Mouse (Mus musculus) limb, embryonic 12.5 days (tissue): ENCODE data around the gene Npas2. TPM values are rescaled to one million over a fixed set of nuclear protein-coding genes. Genes with fewer than 3 reads are reported as not detected.
A peak's percentile ranks its signal among the peaks of the same experiment; 100 is the strongest.

Experiments
- ATAC-seq: fragments of 200-750 bp; cut with Nextera tagmentation; 2 replicates; pipeline ENCODE4 v1.8.0; 2017; ENCODE audit warnings: low read depth, moderate TSS enrichment; ENCODE audit not compliant: insufficient number of reproducible peaks, insufficient read depth, low FRiP score, low TSS enrichment
- H3K27ac ChIP-seq: fragments of 300-500 bp; sonication (generic); 2 replicates; pipeline ENCODE4 v1.5.1; 2016; ENCODE audit warnings: mild to moderate bottlenecking, moderate library complexity
- H3K27me3 ChIP-seq: fragments of 300-500 bp; sonication (generic); 2 replicates; pipeline ENCODE4 v1.6.1; 2016; ENCODE audit warnings: mild to moderate bottlenecking, moderate library complexity
- H3K36me3 ChIP-seq: fragments of 300-500 bp; sonication (generic); 2 replicates; pipeline ENCODE4 v1.6.1; 2016; ENCODE audit warnings: mild to moderate bottlenecking, moderate library complexity
- H3K4me1 ChIP-seq: fragments of 300-500 bp; sonication (generic); replicated peaks from 2 replicates; pipeline ENCODE4 v1.6.1; 2016
- H3K4me2 ChIP-seq: fragments of 300-500 bp; sonication (generic); 2 replicates; pipeline ENCODE4 v1.6.1; 2016; ENCODE audit warnings: mild to moderate bottlenecking, moderate library complexity
- H3K4me3 ChIP-seq: fragments of 300-500 bp; sonication (generic); replicated peaks from 2 replicates; pipeline ENCODE4 v1.5.1; 2016; ENCODE audit warnings: mild to moderate bottlenecking
- H3K9ac ChIP-seq: fragments of 300-500 bp; sonication (generic); replicated peaks from 2 replicates; pipeline ENCODE4 v1.6.1; 2016; ENCODE audit warnings: mild to moderate bottlenecking, moderate library complexity
- H3K9me3 ChIP-seq: fragments of 300-500 bp; sonication (generic); 2 replicates; pipeline ENCODE4 v1.6.1; 2016; ENCODE audit warnings: mild to moderate bottlenecking, moderate library complexity
- WGBS: fragments of 180-500 bp; shearing (Covaris S2); methylation state at CpG from one replicate; pipeline ENCODE4 v1.1.7; 2016; 5-methylcytosine and 5-hydroxymethylcytosine counted together
- polyA plus RNA-seq: library from polyadenylated mRNA; unstranded; fragments of >200 nt; fragmentation: Nextera tagmentation; extraction: Ambion mirVana; gene quantifications from 2 replicates; pipeline ENCODE4 v1.2.1, GENCODE M21; 2016

The Npas2 gene
- polyA plus RNA-seq = 0.19 and 0.29 TPM in 2 replicates

DNA sequence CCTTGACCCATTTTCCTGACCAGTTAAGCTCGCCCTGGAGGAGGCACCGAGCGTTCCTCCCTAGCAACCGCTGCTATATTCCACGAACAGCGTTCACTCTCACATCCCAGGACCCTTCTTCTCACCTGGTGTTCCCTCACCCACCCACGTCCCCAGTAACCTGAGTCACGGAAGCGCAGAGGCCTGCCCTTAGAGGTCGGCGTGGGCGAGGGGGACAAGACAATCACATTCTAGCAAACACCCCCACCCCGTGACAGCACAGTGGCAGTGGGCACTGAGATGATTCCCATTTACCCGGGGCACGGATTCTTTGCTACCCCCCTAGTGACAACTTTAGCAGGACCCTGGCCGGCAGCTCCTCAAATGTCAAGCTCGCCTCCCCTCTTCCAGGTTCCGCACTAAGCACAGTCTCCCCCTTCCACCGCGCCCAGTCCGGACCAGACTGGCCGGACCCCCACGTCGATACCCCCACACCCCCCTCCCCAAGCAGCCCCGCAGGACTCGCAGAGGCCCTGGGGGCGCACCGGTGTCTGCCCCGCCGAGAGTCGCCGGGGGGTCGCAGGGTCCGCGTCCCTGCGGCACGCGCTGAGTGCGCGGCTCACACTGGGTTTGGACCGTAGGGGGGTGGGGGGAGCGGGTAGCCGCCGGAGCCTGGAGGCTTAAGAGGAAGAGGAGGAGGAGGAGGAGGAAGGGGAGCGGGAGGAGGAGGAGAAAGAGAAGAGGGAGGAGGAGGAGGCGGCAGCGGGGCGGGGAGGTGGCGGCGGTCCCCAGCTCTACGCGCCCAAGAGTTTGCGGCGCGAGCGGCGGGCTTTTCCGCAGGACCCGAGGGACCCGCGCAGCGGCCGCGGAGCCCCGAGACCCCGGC, at the start of gene Npas2:
TSS of gene Npas2 (plus strand) at position 735 of the 865 bp plus-strand sequence.
- peaks cover 64% of the 10 kb centered on the region for H3K27me3 ChIP-seq
- H3K4me1 ChIP-seq = peaks cover 19% of the 10 kb centered on the region
- peak within 1 kb of the TSS; percentile 67 for H3K9ac ChIP-seq
- no peaks in the 10 kb centered on the region for H3K9me3 ChIP-seq
- H3K4me2 ChIP-seq = peak within 1 kb of the TSS; percentile 100
- 2% methylated on average over 46 of the region's 66 CpGs for WGBS
- H3K36me3 ChIP-seq = no peaks in the 10 kb centered on the region
- H3K4me3 ChIP-seq = peak within 1 kb of the TSS; percentile 79
- peak; percentile 58; the same call in 1 of the 2 replicates for ATAC-seq
- H3K27ac ChIP-seq = no peak within 1 kb of the TSS

DNA sequence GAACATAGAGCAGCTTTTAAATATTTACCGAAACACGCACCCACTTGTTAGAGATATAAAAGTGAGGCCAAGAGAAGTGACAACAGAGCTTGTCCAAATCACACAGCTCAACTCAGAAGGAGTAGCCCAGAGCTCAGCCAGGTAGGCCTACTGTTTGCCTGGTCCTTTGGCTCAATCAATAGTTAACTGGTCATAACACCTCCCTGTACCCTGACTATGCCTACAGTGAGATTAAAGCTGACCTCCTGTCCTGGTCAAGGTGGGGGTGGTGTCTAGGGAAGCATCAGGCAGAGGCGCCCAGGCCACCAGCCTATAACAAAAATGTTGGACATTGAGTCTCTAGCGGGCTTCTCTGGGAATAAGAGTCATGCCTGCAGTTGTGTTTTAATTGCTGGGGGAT, 36.8 kb upstream of the Npas2 start:
- H3K9ac ChIP-seq = no peak overlapping the region
- no peaks in the 10 kb centered on the region for H3K36me3 ChIP-seq
- no peak overlapping the region for H3K27ac ChIP-seq
- H3K4me3 ChIP-seq = no peak overlapping the region
- H3K4me1 ChIP-seq = no peaks in the 10 kb centered on the region
- H3K4me2 ChIP-seq = no peak overlapping the region
- H3K27me3 ChIP-seq = no peaks in the 10 kb centered on the region
- no peak for ATAC-seq
- 89% methylated on average over 4 of the region's 4 CpGs for WGBS
- H3K9me3 ChIP-seq = no peaks in the 10 kb centered on the region

- no peaks in the 10 kb centered on the region for H3K9me3 ChIP-seq
- H3K4me3 ChIP-seq = no peak overlapping the region
- WGBS = 52% methylated on average over 4 of the region's 4 CpGs
- H3K27ac ChIP-seq = no peak overlapping the region
- no peaks in the 10 kb centered on the region for H3K36me3 ChIP-seq
- H3K4me2 ChIP-seq = no peak overlapping the region
- ATAC-seq = no peak
- no peaks in the 10 kb centered on the region for H3K27me3 ChIP-seq
- no peak overlapping the region for H3K9ac ChIP-seq
- no peaks in the 10 kb centered on the region for H3K4me1 ChIP-seq
Observed at GRCm38 (mm10) chr1:39160167-39160566, 33.4 kb upstream of the Npas2 start.

DNA sequence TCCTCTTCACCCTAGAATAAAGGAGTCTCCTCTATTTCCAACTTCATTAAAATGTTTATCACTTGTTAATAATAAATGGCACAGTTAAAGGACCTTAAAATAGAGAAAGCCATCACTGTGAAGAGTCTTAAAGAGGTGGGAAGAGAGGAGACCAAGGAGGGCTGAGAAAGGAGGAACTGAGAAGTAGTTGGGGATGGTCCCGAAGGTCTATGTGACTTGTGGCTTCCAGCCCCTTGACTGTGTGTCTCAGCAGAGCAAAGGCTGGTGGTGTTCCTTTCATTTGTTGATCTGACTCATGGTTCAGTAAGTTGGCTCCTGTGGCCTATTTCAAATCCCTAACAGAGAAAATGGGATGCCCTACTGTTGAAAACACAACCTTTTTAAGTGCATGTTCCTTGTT, 30.5 kb upstream of the Npas2 start:
- H3K27me3 ChIP-seq = no peaks in the 10 kb centered on the region
- H3K4me3 ChIP-seq = no peak overlapping the region
- no peak for ATAC-seq

DNA sequence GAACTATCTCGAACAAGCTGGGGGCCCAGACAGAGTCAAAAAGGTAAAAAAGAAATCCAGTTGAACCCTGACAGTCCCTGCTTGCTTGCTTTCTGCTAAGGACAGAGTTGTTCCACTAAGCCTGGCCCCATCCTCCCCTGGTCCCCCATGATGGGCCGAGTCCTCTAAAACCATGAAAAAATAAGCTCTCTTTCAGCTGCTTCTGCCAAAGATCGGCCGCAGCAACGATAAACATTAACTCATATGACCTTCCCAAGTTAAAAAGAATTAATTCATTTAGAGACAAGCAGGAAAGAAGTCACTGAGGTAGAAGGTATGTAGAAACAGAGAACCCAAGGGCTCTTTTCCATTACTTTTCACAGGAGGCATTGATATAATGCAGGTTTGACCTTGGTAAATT, 16.8 kb upstream of the Npas2 start:
- no peak overlapping the region for H3K9ac ChIP-seq
- ATAC-seq = no peak
- H3K4me2 ChIP-seq = no peak overlapping the region
- H3K4me1 ChIP-seq = no peaks in the 10 kb centered on the region
- no peaks in the 10 kb centered on the region for H3K27me3 ChIP-seq
- no peaks in the 10 kb centered on the region for H3K36me3 ChIP-seq
- no peak overlapping the region for H3K27ac ChIP-seq
- no peak overlapping the region for H3K4me3 ChIP-seq
- 93% methylated on average over 5 of the region's 5 CpGs for WGBS
- 0 out of 2 replicates have a peak, but pooled peaks cover 3% of the 10 kb centered on the region for H3K9me3 ChIP-seq

More for the DNA sequence above, 30.5 kb upstream of the Npas2 start:
- no peak overlapping the region for H3K4me2 ChIP-seq
- H3K9ac ChIP-seq = no peak overlapping the region
- 92% methylated on average over 1 of the region's 1 CpGs for WGBS
- H3K4me1 ChIP-seq = no peaks in the 10 kb centered on the region
- no peaks in the 10 kb centered on the region for H3K36me3 ChIP-seq
- H3K27ac ChIP-seq = no peak overlapping the region
- H3K9me3 ChIP-seq = no peaks in the 10 kb centered on the region

DNA sequence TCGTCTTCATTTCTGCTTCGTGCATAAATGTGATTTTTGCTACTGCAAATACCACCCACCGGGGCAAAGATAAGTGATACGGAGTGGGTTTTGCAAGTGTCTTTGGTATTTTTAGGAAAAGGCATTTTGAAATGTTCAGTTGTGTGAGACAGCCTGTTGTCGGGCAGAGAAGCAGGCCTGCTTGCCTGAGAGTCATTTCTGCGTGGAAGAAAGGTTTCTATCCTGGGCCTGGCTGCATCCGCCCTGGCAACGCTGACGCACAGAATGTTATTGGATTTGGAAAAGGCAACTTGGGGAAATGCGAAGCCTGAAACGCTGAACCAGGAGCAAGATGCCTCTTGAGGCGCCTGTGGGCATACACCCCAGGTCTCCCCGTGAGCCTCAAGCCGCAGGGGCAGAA, 16.3 kb upstream of the Npas2 start:
- H3K27me3 ChIP-seq = no peaks in the 10 kb centered on the region
- no peak overlapping the region for H3K27ac ChIP-seq
- no peak overlapping the region for H3K4me2 ChIP-seq
- no peak overlapping the region for H3K9ac ChIP-seq
- WGBS = 88% methylated on average over 14 of the region's 14 CpGs
- no peaks in the 10 kb centered on the region for H3K36me3 ChIP-seq
- H3K9me3 ChIP-seq = 0 out of 2 replicates have a peak, but pooled peaks cover 3% of the 10 kb centered on the region
- ATAC-seq = no peak
- no peak overlapping the region for H3K4me3 ChIP-seq
- H3K4me1 ChIP-seq = no peaks in the 10 kb centered on the region

- 92% methylated on average over 11 of the region's 11 CpGs for WGBS
- ATAC-seq = no peak
- H3K4me2 ChIP-seq = no peak overlapping the region
- no peak overlapping the region for H3K9ac ChIP-seq
- no peaks in the 10 kb centered on the region for H3K27me3 ChIP-seq
- no peak overlapping the region for H3K27ac ChIP-seq
- H3K4me3 ChIP-seq = no peak overlapping the region
- H3K4me1 ChIP-seq = no peaks in the 10 kb centered on the region
- 0 out of 2 replicates have a peak, but pooled peaks cover 3% of the 10 kb centered on the region for H3K9me3 ChIP-seq
- H3K36me3 ChIP-seq = no peaks in the 10 kb centered on the region
Observed at GRCm38 (mm10) chr1:39179806-39180205, 13.7 kb upstream of the Npas2 start.

DNA sequence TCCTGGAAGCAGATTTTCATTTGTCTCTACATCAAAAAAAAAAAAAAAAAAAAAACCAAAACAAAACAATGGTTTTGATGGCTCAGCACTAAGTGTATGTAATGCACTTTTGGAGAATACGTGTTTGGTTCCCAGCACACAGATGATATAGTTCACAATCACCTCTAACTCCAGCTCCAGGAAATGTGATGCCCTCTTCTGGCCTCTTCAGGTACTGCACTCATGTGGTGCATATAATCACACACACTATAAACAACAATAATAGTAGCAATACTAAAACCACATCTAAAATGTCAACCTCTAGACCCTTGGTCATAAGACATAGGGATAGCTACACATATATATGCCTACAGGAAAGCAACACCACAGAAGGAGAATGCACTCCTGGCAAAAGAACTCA, 13.0 kb upstream of the Npas2 start:
- Histone ChIP-seq H3K4me3 (no peak overlapping the region), H3K4me1 (no peaks in the 10 kb centered on the region), H3K9me3 (0 out of 2 replicates have a peak, but pooled peaks cover 3% of the 10 kb centered on the region), H3K27ac (no peak overlapping the region), H3K4me2 (no peak overlapping the region), H3K27me3 (no peaks in the 10 kb centered on the region), H3K36me3 (no peaks in the 10 kb centered on the region), H3K9ac (no peak overlapping the region)
- ATAC-seq = no peak
- WGBS = 93% methylated on average over 1 of the region's 1 CpGs

DNA sequence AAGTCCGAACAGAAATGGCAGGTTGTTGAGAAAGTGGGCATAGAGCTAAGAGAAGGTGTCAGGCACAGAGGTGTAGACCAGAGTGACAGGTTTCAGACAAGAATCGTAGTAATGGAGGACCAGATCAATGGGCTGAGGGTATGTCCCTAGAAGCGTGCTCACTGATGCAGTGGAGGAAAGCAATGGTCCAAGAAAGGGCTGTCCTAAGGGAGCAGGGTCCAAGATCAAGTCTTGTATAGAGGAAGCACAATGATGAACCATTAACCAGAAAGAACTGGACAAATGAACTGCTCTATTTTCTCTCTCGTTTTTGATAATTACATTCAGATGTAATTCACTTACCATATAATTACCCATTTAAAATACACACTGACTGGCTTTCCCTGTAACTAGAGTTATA, 11.6 kb upstream of the Npas2 start:
- H3K27ac ChIP-seq = no peak overlapping the region
- no peak overlapping the region for H3K4me3 ChIP-seq
- H3K4me1 ChIP-seq = no peaks in the 10 kb centered on the region
- no peak overlapping the region for H3K4me2 ChIP-seq
- H3K9ac ChIP-seq = no peak overlapping the region
- no peaks in the 10 kb centered on the region for H3K27me3 ChIP-seq
- 84% methylated on average over 4 of the region's 4 CpGs for WGBS
- no peaks in the 10 kb centered on the region for H3K36me3 ChIP-seq
- 0 out of 2 replicates have a peak, but pooled peaks cover 3% of the 10 kb centered on the region for H3K9me3 ChIP-seq
- ATAC-seq = no peak

DNA sequence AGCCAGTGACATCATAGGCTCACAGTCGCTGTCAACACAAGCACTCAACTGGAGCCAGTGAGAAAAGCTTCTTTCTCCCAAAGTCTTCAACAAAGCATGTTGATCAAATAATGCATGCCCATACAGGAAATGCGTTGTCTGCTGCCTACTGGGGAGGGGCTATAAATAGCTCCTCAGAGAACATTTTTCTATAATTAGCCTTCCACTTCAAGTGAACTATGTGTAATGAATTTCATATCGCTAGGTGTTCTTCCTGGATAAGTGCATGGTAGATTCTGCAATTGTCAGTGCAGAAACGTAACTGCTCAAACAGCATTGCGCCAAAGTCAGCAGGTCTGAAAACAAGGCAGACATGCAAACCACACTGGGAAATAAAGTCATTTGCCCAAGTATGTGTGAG, 7.7 kb upstream of the Npas2 start:
- no peaks in the 10 kb centered on the region for H3K36me3 ChIP-seq
- no peak overlapping the region for H3K4me2 ChIP-seq
- H3K9ac ChIP-seq = no peak overlapping the region
- no peak for ATAC-seq
- H3K27me3 ChIP-seq = peaks cover 2% of the 10 kb centered on the region
- H3K4me3 ChIP-seq = no peak overlapping the region
- no peak overlapping the region for H3K27ac ChIP-seq
- 83% methylated on average over 5 of the region's 5 CpGs for WGBS
- no peaks in the 10 kb centered on the region for H3K9me3 ChIP-seq
- no peaks in the 10 kb centered on the region for H3K4me1 ChIP-seq

- 56% methylated on average over 6 of the region's 6 CpGs for WGBS
- no peak overlapping the region for H3K27ac ChIP-seq
- H3K27me3 ChIP-seq = peaks cover 10% of the 10 kb centered on the region
- H3K9ac ChIP-seq = no peak overlapping the region
- no peak for ATAC-seq
- no peaks in the 10 kb centered on the region for H3K9me3 ChIP-seq
- no peaks in the 10 kb centered on the region for H3K36me3 ChIP-seq
- no peaks in the 10 kb centered on the region for H3K4me1 ChIP-seq
- no peak overlapping the region for H3K4me3 ChIP-seq
- H3K4me2 ChIP-seq = no peak overlapping the region
Observed at GRCm38 (mm10) chr1:39186711-39187437, 6.7 kb upstream of the Npas2 start.
